Mouse (Mus musculus) CH12.LX (cell line): ENCODE measurements at regions not wholly inside any gene's neighbourhood (a gene's known extent, or its start where the extent isn't known, plus 50 kb on each side); places are given as distances from the start of the nearest gene placed in this dataset.

Experiments used
- CTCF ChIP-seq, 2 experiments: IDR thresholded peaks in 1 of 2; conservative IDR thresholded peaks in 1 of 2; 2 replicates each; pipeline ENCODE4 v1.5.1; 2011 to 2012; ENCODE audit warnings: low read depth in 2 of 2, low read length in 2 of 2, improper control_type of control experiment in 1 of 2, inconsistent platforms in 1 of 2, mild to moderate bottlenecking in 1 of 2, moderate library complexity in 1 of 2
- POLR2AphosphoS2 ChIP-seq: IDR thresholded peaks from 2 replicates; pipeline ENCODE4 v1.6.1; 2011; ENCODE audit warnings: low read depth, low read length, improper control_type of control experiment
- RAD21 ChIP-seq: IDR thresholded peaks from 2 replicates; pipeline ENCODE4 v1.6.1; 2011; ENCODE audit warnings: low read depth, mild to moderate bottlenecking, low read length, improper control_type of control experiment, moderate library complexity

GRCm38 (mm10) chr2:51466003-51466402 lies 161.3 kb upstream of the Tas2r134 start:
- TF ChIP-seq POLR2AphosphoS2 (no peak), RAD21 (no peak), CTCF (conservative IDR thresholded peaks at IDR 0.05 in 1 of 2, IDR thresholded peaks at IDR 0.05 in 1 of 2; ENCODE audit: low read depth in 2 of 2, low read length in 2 of 2) (no peak)
